ENCODE assay signal across 8 mouse cellular contexts in genomic region chr2:70561077-70561795, GRCm38 (mm10). TPM values are rescaled to one million over a fixed set of nuclear protein-coding genes. Genes with fewer than 3 reads are reported as not detected.
DNase-seq lines count a peak whose midpoint lies in the region; ATAC-seq and TF ChIP-seq lines count a peak whose summit lies in the region.

No protein-coding gene starts in this region.

- WGBS in heart, embryonic 11.5 days (ENCODE audit: insufficient replicate concordance): 2% methylated on average over 29 of the region's 29 CpGs
- WGBS in small intestine, adult 2 months: 3% methylated on average over 29 of the region's 29 CpGs

- no peak for ATAC-seq in heart, embryonic 11.5 days (replicated peaks; ENCODE audit: insufficient number of reproducible peaks, low FRiP score, low TSS enrichment)

- TF ChIP-seq POLR2A in small intestine, adult 2 months (IDR thresholded peaks at IDR 0.05; ENCODE audit: low read depth, low read length): no peak

- H3K9ac ChIP-seq in heart, embryonic 11.5 days (ENCODE audit: low read depth, low read length): no peak overlapping the region

- H3K27ac ChIP-seq in heart, embryonic 11.5 days (ENCODE audit: low read depth, low read length): no peak overlapping the region
- no peak overlapping the region for H3K27ac ChIP-seq in small intestine, adult 2 months (ENCODE audit: insufficient read depth, low read depth, low read length)

- DNase-seq in adrenal gland, adult (ENCODE audit: inconsistent age in 2 of 2, low spot score in 1 of 2): peak; percentile 58 to 87
- DNase-seq in adrenal gland, postnatal 4 days (ENCODE audit: low spot score in 2 of 2): no peak
- DNase-seq in CD4-positive helper T cell, adult 2 months (ENCODE audit: low read depth, low spot score): peak; percentile 24
- peak; percentile 48 to 56 for DNase-seq in cerebellum, postnatal 25 days
- DNase-seq in kidney, postnatal 14 days: peak; percentile 50
- DNase-seq in lung, postnatal 25 days (ENCODE audit: low spot score): peak; percentile 35

- no peaks in the 10 kb centered on the region for H3K9me3 ChIP-seq in heart, embryonic 11.5 days (replicated peaks; ENCODE audit: control insufficient read depth, low read length)

- peaks cover 23% of the 10 kb centered on the region for H3K4me1 ChIP-seq in heart, embryonic 11.5 days (ENCODE audit: control insufficient read depth, insufficient read depth, low read length)
- no peaks in the 10 kb centered on the region for H3K4me1 ChIP-seq in small intestine, adult 2 months (ENCODE audit: control insufficient read depth, insufficient read depth, insufficient read length, low read length)

- peaks cover 87% of the 10 kb centered on the region for H3K27me3 ChIP-seq in heart, embryonic 11.5 days (ENCODE audit: control insufficient read depth, insufficient read depth, low read length)
- peaks cover 55% of the 10 kb centered on the region for H3K27me3 ChIP-seq in small intestine, adult 2 months (ENCODE audit: control insufficient read depth, insufficient read depth, low read length)

- TF ChIP-seq CTCF in small intestine, adult 2 months (IDR thresholded peaks at IDR 0.05; ENCODE audit: extremely low read depth, insufficient read length, insufficient replicate concordance, low read depth, low read length): peak; percentile 69

- H3K36me3 ChIP-seq in heart, embryonic 11.5 days (ENCODE audit: control insufficient read depth, insufficient read depth, low read length): no peaks in the 10 kb centered on the region
- no peaks in the 10 kb centered on the region for H3K36me3 ChIP-seq in small intestine, adult 2 months (ENCODE audit: control insufficient read depth, insufficient read depth, low read length)

- no peak overlapping the region for H3K4me3 ChIP-seq in heart, embryonic 11.5 days (ENCODE audit: low read depth, low read length)
- H3K4me3 ChIP-seq in small intestine, adult 2 months (ENCODE audit: low read depth, low read length): no peak overlapping the region

- peak overlapping the region; percentile 35; the same call in 1 of the 2 replicates for H3K4me2 ChIP-seq in heart, embryonic 11.5 days

RNA-seq across cellular contexts. Expression of gene Gad1, which starts 8.4 kb away (rescaled TPM):
- 1 to 10 TPM; 2.1 to 2.6 TPM for total RNA-seq in adrenal gland, postnatal 4 days (2021)
- polyA plus RNA-seq in heart, embryonic 11.5 days (2014; fragmentation: Nextera tagmentation; extraction: Ambion mirVana): 0.57 and 0.99 TPM in 2 replicates
- 0.08 TPM in 1 of 2 replicates, not detected in the other for polyA plus RNA-seq in small intestine, adult 2 months (2012; rRNA removed)

RNA-seq across cellular contexts. Expression of gene Erich2, which starts 52.6 kb away (rescaled TPM):
- under 1 TPM; 0.28 to 0.76 TPM for total RNA-seq in adrenal gland, postnatal 4 days (2021)
- 0.31 and 1.0 TPM in 2 replicates for polyA plus RNA-seq in heart, embryonic 11.5 days (2014; fragmentation: Nextera tagmentation; extraction: Ambion mirVana)
- polyA plus RNA-seq in small intestine, adult 2 months (2012; rRNA removed): 0.44 and 0.46 TPM in 2 replicates

Comparison
In these comparisons a context has a peak if more than half of its experiments do, and no peak if none do; other contexts are left out.
1. DNase-seq: peak in adrenal gland, adult (2 of 2), CD4-positive helper T cell, adult 2 months (single experiment), cerebellum, postnatal 25 days (2 of 2), kidney, postnatal 14 days (single experiment) and lung, postnatal 25 days (single experiment); none in adrenal gland, postnatal 4 days (0 of 2).